Mouse (Mus musculus): ENCODE results near the gene St3gal3. TPM values are rescaled to one million over a fixed set of nuclear protein-coding genes. Genes with fewer than 3 reads are reported as not detected.

Gene St3gal3
- polyA plus RNA-seq, 1 experiment = 8.1 TPM

DNA sequence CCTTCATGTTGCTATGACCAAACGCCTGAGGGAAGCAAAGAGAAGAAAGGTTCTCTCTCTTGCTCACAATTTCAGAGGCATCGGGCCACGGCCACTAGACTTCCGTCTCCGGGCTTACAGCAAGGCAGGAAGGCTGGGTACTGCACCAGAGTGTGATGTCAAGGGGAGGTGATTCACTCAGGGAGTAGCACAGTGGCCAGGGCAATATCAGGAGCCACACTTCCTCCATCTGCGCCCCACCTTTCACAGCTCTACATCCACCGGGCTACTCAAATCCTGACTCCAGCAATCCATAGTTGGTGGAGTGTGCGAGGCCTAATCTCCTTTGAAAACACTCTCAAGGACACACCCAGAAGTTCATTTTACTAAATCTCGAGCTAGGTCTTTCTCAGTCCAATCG, 17.1 kb downstream of the St3gal3 start:
- peaks cover 9% of the 10 kb centered on the region for H3K4me1 ChIP-seq (ENCODE audit: control insufficient read depth, insufficient read depth, insufficient read length, low read length)
- no peak overlapping the region for H3K4me3 ChIP-seq (ENCODE audit: low read depth, low read length)
- 54% methylated on average over 10 of the region's 10 CpGs for WGBS
- H3K27ac ChIP-seq (ENCODE audit: insufficient read depth, low read depth, low read length) = no peak overlapping the region
- TF ChIP-seq POLR2A (IDR thresholded peaks at IDR 0.05; ENCODE audit: low read depth, low read length) (no peak), CTCF (IDR thresholded peaks at IDR 0.05; ENCODE audit: extremely low read depth, insufficient read length, insufficient replicate concordance, low read depth, low read length) (no peak)
- no peaks in the 10 kb centered on the region for H3K36me3 ChIP-seq (ENCODE audit: control insufficient read depth, insufficient read depth, low read length)
- no peaks in the 10 kb centered on the region for H3K27me3 ChIP-seq (ENCODE audit: control insufficient read depth, insufficient read depth, low read length)

- no peak overlapping the region for H3K27ac ChIP-seq (ENCODE audit: insufficient read depth, low read depth, low read length)
- H3K4me3 ChIP-seq (ENCODE audit: low read depth, low read length) = no peak overlapping the region
- peaks cover 5% of the 10 kb centered on the region for H3K4me1 ChIP-seq (ENCODE audit: control insufficient read depth, insufficient read depth, insufficient read length, low read length)
- H3K27me3 ChIP-seq (ENCODE audit: control insufficient read depth, insufficient read depth, low read length) = no peaks in the 10 kb centered on the region
- H3K36me3 ChIP-seq (ENCODE audit: control insufficient read depth, insufficient read depth, low read length) = no peaks in the 10 kb centered on the region
- 89% methylated on average over 11 of the region's 11 CpGs for WGBS
- no peak for TF ChIP-seq POLR2A (IDR thresholded peaks at IDR 0.05; ENCODE audit: low read depth, low read length)
- no peak for TF ChIP-seq CTCF (IDR thresholded peaks at IDR 0.05; ENCODE audit: extremely low read depth, insufficient read length, insufficient replicate concordance, low read depth, low read length)
Observed at GRCm38 (mm10) chr4:118116098-118116497, 18.6 kb downstream of the St3gal3 start.

GRCm38 (mm10) chr4:118115132-118115531, 19.6 kb downstream of the St3gal3 start:
- H3K27me3 ChIP-seq (ENCODE audit: control insufficient read depth, insufficient read depth, low read length) = no peaks in the 10 kb centered on the region
- H3K4me1 ChIP-seq (ENCODE audit: control insufficient read depth, insufficient read depth, insufficient read length, low read length) = peaks cover 5% of the 10 kb centered on the region
- no peak overlapping the region for H3K4me3 ChIP-seq (ENCODE audit: low read depth, low read length)
- no peaks in the 10 kb centered on the region for H3K36me3 ChIP-seq (ENCODE audit: control insufficient read depth, insufficient read depth, low read length)
- 85% methylated on average over 7 of the region's 7 CpGs for WGBS
- H3K27ac ChIP-seq (ENCODE audit: insufficient read depth, low read depth, low read length) = no peak overlapping the region
- TF ChIP-seq CTCF (IDR thresholded peaks at IDR 0.05; ENCODE audit: extremely low read depth, insufficient read length, insufficient replicate concordance, low read depth, low read length) = no peak
- no peak for TF ChIP-seq POLR2A (IDR thresholded peaks at IDR 0.05; ENCODE audit: low read depth, low read length)

DNA sequence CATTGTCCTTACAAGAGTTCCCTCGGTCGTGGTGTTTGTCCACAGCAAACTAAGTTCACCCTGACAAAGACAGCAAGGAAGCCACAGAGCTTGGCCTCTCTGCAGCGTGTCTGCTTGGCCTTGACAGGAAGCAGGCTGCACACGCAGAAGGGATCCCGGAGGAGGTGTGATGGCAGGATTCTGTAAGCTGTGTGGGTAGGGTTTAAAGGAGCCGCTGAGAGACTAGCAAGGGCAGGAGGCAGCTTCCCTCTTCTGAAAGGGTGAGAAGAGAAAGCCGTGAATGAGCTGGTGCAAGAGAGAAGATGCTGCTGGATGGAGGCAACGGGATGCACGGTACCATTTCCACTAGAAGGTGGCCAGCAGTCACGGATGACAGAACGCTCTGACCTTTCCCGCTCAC, 22.1 kb downstream of the St3gal3 start:
- Histone ChIP-seq H3K4me3 (ENCODE audit: low read depth, low read length) (no peak overlapping the region), H3K27me3 (ENCODE audit: control insufficient read depth, insufficient read depth, low read length) (no peaks in the 10 kb centered on the region), H3K4me1 (ENCODE audit: control insufficient read depth, insufficient read depth, insufficient read length, low read length) (peaks cover 5% of the 10 kb centered on the region), H3K36me3 (ENCODE audit: control insufficient read depth, insufficient read depth, low read length) (no peaks in the 10 kb centered on the region), H3K27ac (ENCODE audit: insufficient read depth, low read depth, low read length) (no peak overlapping the region)
- TF ChIP-seq CTCF (IDR thresholded peaks at IDR 0.05; ENCODE audit: extremely low read depth, insufficient read length, insufficient replicate concordance, low read depth, low read length) (no peak), POLR2A (IDR thresholded peaks at IDR 0.05; ENCODE audit: low read depth, low read length) (no peak)
- 85% methylated on average over 12 of the region's 12 CpGs for WGBS

- no peak overlapping the region for H3K4me3 ChIP-seq (ENCODE audit: low read depth, low read length)
- no peak for TF ChIP-seq POLR2A (IDR thresholded peaks at IDR 0.05; ENCODE audit: low read depth, low read length)
- H3K4me1 ChIP-seq (ENCODE audit: control insufficient read depth, insufficient read depth, insufficient read length, low read length) = no peaks in the 10 kb centered on the region
- no peaks in the 10 kb centered on the region for H3K27me3 ChIP-seq (ENCODE audit: control insufficient read depth, insufficient read depth, low read length)
- no peaks in the 10 kb centered on the region for H3K36me3 ChIP-seq (ENCODE audit: control insufficient read depth, insufficient read depth, low read length)
- WGBS = 79% methylated on average over 13 of the region's 13 CpGs
- no peak overlapping the region for H3K27ac ChIP-seq (ENCODE audit: insufficient read depth, low read depth, low read length)
Observed at GRCm38 (mm10) chr4:118109649-118110048, 25.1 kb downstream of the St3gal3 start.

- Histone ChIP-seq H3K36me3 (ENCODE audit: control insufficient read depth, insufficient read depth, low read length) (no peaks in the 10 kb centered on the region), H3K4me3 (ENCODE audit: low read depth, low read length) (no peak overlapping the region), H3K4me1 (ENCODE audit: control insufficient read depth, insufficient read depth, insufficient read length, low read length) (no peaks in the 10 kb centered on the region), H3K27ac (ENCODE audit: insufficient read depth, low read depth, low read length) (no peak overlapping the region), H3K27me3 (ENCODE audit: control insufficient read depth, insufficient read depth, low read length) (no peaks in the 10 kb centered on the region)
- 53% methylated on average over 7 of the region's 7 CpGs for WGBS
- TF ChIP-seq CTCF (IDR thresholded peaks at IDR 0.05; ENCODE audit: extremely low read depth, insufficient read length, insufficient replicate concordance, low read depth, low read length) = no peak
- TF ChIP-seq POLR2A (IDR thresholded peaks at IDR 0.05; ENCODE audit: low read depth, low read length) = no peak
Observed at GRCm38 (mm10) chr4:118108779-118109178, 25.9 kb downstream of the St3gal3 start.

- 90% methylated on average over 3 of the region's 3 CpGs for WGBS
- TF ChIP-seq POLR2A (IDR thresholded peaks at IDR 0.05; ENCODE audit: low read depth, low read length) = no peak
- TF ChIP-seq CTCF (IDR thresholded peaks at IDR 0.05; ENCODE audit: extremely low read depth, insufficient read length, insufficient replicate concordance, low read depth, low read length) = no peak
Observed at GRCm38 (mm10) chr4:118105256-118106053, 29.3 kb downstream of the St3gal3 start.

More at GRCm38 (mm10) chr4:118105256-118106053, 29.3 kb downstream of the St3gal3 start:
- Histone ChIP-seq H3K4me1 (ENCODE audit: control insufficient read depth, insufficient read depth, insufficient read length, low read length) (no peaks in the 10 kb centered on the region), H3K4me3 (ENCODE audit: low read depth, low read length) (no peak overlapping the region), H3K27ac (ENCODE audit: insufficient read depth, low read depth, low read length) (no peak overlapping the region), H3K27me3 (ENCODE audit: control insufficient read depth, insufficient read depth, low read length) (no peaks in the 10 kb centered on the region), H3K36me3 (ENCODE audit: control insufficient read depth, insufficient read depth, low read length) (no peaks in the 10 kb centered on the region)
